Mouse (Mus musculus) limb, embryonic 12.5 days (tissue): ENCODE results near the gene Ankrd44. TPM values are rescaled to one million over a fixed set of nuclear protein-coding genes. Genes with fewer than 3 reads are reported as not detected.
A peak's percentile ranks its signal among the peaks of the same experiment; 100 is the strongest.
"Not testable (repeated sequence)": the region's sequence is repeated elsewhere in the genome, so short reads cannot be mapped to it uniquely, and the experiment has no call there.

Source experiments
- ATAC-seq: fragments of 200-750 bp; cut with Nextera tagmentation; 2 replicates; pipeline ENCODE4 v1.8.0; 2017; ENCODE audit warnings: low read depth, moderate TSS enrichment; ENCODE audit not compliant: insufficient number of reproducible peaks, insufficient read depth, low FRiP score, low TSS enrichment
- H3K27ac ChIP-seq: fragments of 300-500 bp; sonication (generic); 2 replicates; pipeline ENCODE4 v1.5.1; 2016; ENCODE audit warnings: mild to moderate bottlenecking, moderate library complexity
- H3K27me3 ChIP-seq: fragments of 300-500 bp; sonication (generic); 2 replicates; pipeline ENCODE4 v1.6.1; 2016; ENCODE audit warnings: mild to moderate bottlenecking, moderate library complexity
- H3K36me3 ChIP-seq: fragments of 300-500 bp; sonication (generic); 2 replicates; pipeline ENCODE4 v1.6.1; 2016; ENCODE audit warnings: mild to moderate bottlenecking, moderate library complexity
- H3K4me1 ChIP-seq: fragments of 300-500 bp; sonication (generic); replicated peaks from 2 replicates; pipeline ENCODE4 v1.6.1; 2016
- H3K4me2 ChIP-seq: fragments of 300-500 bp; sonication (generic); 2 replicates; pipeline ENCODE4 v1.6.1; 2016; ENCODE audit warnings: mild to moderate bottlenecking, moderate library complexity
- H3K4me3 ChIP-seq: fragments of 300-500 bp; sonication (generic); replicated peaks from 2 replicates; pipeline ENCODE4 v1.5.1; 2016; ENCODE audit warnings: mild to moderate bottlenecking
- H3K9ac ChIP-seq: fragments of 300-500 bp; sonication (generic); replicated peaks from 2 replicates; pipeline ENCODE4 v1.6.1; 2016; ENCODE audit warnings: mild to moderate bottlenecking, moderate library complexity
- H3K9me3 ChIP-seq: fragments of 300-500 bp; sonication (generic); 2 replicates; pipeline ENCODE4 v1.6.1; 2016; ENCODE audit warnings: mild to moderate bottlenecking, moderate library complexity
- WGBS: fragments of 180-500 bp; shearing (Covaris S2); methylation state at CpG from one replicate; pipeline ENCODE4 v1.1.7; 2016; 5-methylcytosine and 5-hydroxymethylcytosine counted together
- polyA plus RNA-seq: library from polyadenylated mRNA; unstranded; fragments of >200 nt; fragmentation: Nextera tagmentation; extraction: Ambion mirVana; gene quantifications from 2 replicates; pipeline ENCODE4 v1.2.1, GENCODE M21; 2016

Ankrd44 gene
- polyA plus RNA-seq = 21.6 and 22.2 TPM in 2 replicates

GRCm38 (mm10) chr1:54925971-54926771 lies at the start of gene Ankrd44:
TSS of gene Ankrd44 (minus strand) at chr1:54926387.
- Histone ChIP-seq H3K9me3 (no peaks in the 10 kb centered on the region), H3K4me3 (peak within 1 kb of the TSS; percentile 81), H3K4me2 (peak within 1 kb of the TSS; percentile 84), H3K4me1 (peaks cover 40% of the 10 kb centered on the region), H3K36me3 (no peaks in the 10 kb centered on the region), H3K9ac (peak within 1 kb of the TSS; percentile 89), H3K27ac (peak within 1 kb of the TSS; percentile 94), H3K27me3 (peaks cover 5% of the 10 kb centered on the region; the same call in 1 of the 2 replicates)
- under 1% methylated on average over 94 of the region's 94 CpGs for WGBS
- peak; percentile 84 for ATAC-seq

GRCm38 (mm10) chr1:54971687-54972404 lies 45.7 kb upstream of the Ankrd44 start:
- Histone ChIP-seq H3K36me3 (no peaks in the 10 kb centered on the region), H3K4me1 (peaks cover 20% of the 10 kb centered on the region), H3K4me3 (no peak overlapping the region), H3K4me2 (peak overlapping the region; percentile 23; the same call in 1 of the 2 replicates), H3K27me3 (no peaks in the 10 kb centered on the region), H3K27ac (peak overlapping the region; percentile 79), H3K9me3 (no peaks in the 10 kb centered on the region), H3K9ac (no peak overlapping the region)
- 40% methylated on average over 5 of the region's 5 CpGs for WGBS
- ATAC-seq = 0 out of 2 replicates have a peak, but pooled peaks have one; percentile 32

GRCm38 (mm10) chr1:54966858-54967257 lies 40.7 kb upstream of the Ankrd44 start:
- H3K36me3 ChIP-seq = no peaks in the 10 kb centered on the region
- H3K4me3 ChIP-seq = no peak overlapping the region
- no peaks in the 10 kb centered on the region for H3K27me3 ChIP-seq
- ATAC-seq = no peak
- WGBS = 91% methylated on average over 3 of the region's 3 CpGs
- H3K27ac ChIP-seq = no peak overlapping the region
- no peak overlapping the region for H3K4me2 ChIP-seq
- H3K9me3 ChIP-seq = no peaks in the 10 kb centered on the region
- peaks cover 25% of the 10 kb centered on the region for H3K4me1 ChIP-seq
- H3K9ac ChIP-seq = no peak overlapping the region

GRCm38 (mm10) chr1:54965159-54965995 lies 39.2 kb upstream of the Ankrd44 start:
- no peak overlapping the region for H3K4me3 ChIP-seq
- peaks cover 22% of the 10 kb centered on the region for H3K4me1 ChIP-seq
- 0 out of 2 replicates have a peak overlapping the region, but pooled peaks have one; percentile 42 for H3K27ac ChIP-seq
- ATAC-seq = peak; percentile 50; the same call in 1 of the 2 replicates
- H3K9me3 ChIP-seq = no peaks in the 10 kb centered on the region
- H3K9ac ChIP-seq = no peak overlapping the region
- 51% methylated on average over 11 of the region's 11 CpGs for WGBS
- H3K27me3 ChIP-seq = no peaks in the 10 kb centered on the region
- no peaks in the 10 kb centered on the region for H3K36me3 ChIP-seq
- H3K4me2 ChIP-seq = no peak overlapping the region

GRCm38 (mm10) chr1:54961724-54962123 lies 35.5 kb upstream of the Ankrd44 start:
- no peak overlapping the region for H3K27ac ChIP-seq
- 71% methylated on average over 9 of the region's 9 CpGs for WGBS
- ATAC-seq = no peak
- H3K9me3 ChIP-seq = no peaks in the 10 kb centered on the region
- H3K4me1 ChIP-seq = peaks cover 21% of the 10 kb centered on the region
- no peak overlapping the region for H3K4me3 ChIP-seq
- H3K27me3 ChIP-seq = no peaks in the 10 kb centered on the region
- H3K9ac ChIP-seq = no peak overlapping the region
- H3K4me2 ChIP-seq = no peak overlapping the region
- no peaks in the 10 kb centered on the region for H3K36me3 ChIP-seq

- Histone ChIP-seq H3K4me1 (peaks cover 17% of the 10 kb centered on the region), H3K4me3 (no peak overlapping the region), H3K9me3 (no peaks in the 10 kb centered on the region), H3K36me3 (no peaks in the 10 kb centered on the region), H3K9ac (no peak overlapping the region), H3K27me3 (no peaks in the 10 kb centered on the region), H3K4me2 (no peak overlapping the region), H3K27ac (peak overlapping the region; percentile 56; the same call in 1 of the 2 replicates)
- no peak for ATAC-seq
- WGBS = 30% methylated on average over 9 of the region's 9 CpGs
Observed at GRCm38 (mm10) chr1:54960613-54961165, 34.5 kb upstream of the Ankrd44 start.

- no peaks in the 10 kb centered on the region for H3K9me3 ChIP-seq
- H3K9ac ChIP-seq = no peak overlapping the region
- H3K4me2 ChIP-seq = no peak overlapping the region
- peaks cover 10% of the 10 kb centered on the region for H3K4me1 ChIP-seq
- WGBS = 69% methylated on average over 3 of the region's 3 CpGs
- H3K27ac ChIP-seq = no peak overlapping the region
- no peak for ATAC-seq
- H3K36me3 ChIP-seq = no peaks in the 10 kb centered on the region
- no peak overlapping the region for H3K4me3 ChIP-seq
- no peaks in the 10 kb centered on the region for H3K27me3 ChIP-seq
Observed at GRCm38 (mm10) chr1:54958525-54958924, 32.3 kb upstream of the Ankrd44 start.

- WGBS = 88% methylated on average over 14 of the region's 14 CpGs
- H3K27me3 ChIP-seq, ATAC-seq, H3K4me3 ChIP-seq, H3K27ac ChIP-seq, H3K36me3 ChIP-seq, H3K9me3 ChIP-seq, H3K9ac ChIP-seq, H3K4me2 ChIP-seq: not testable (repeated sequence)
- H3K4me1 ChIP-seq = peaks cover 15% of the 10 kb centered on the region
Observed at GRCm38 (mm10) chr1:54956995-54957394, 30.8 kb upstream of the Ankrd44 start.

GRCm38 (mm10) chr1:54954856-54955255 lies 28.7 kb upstream of the Ankrd44 start:
- no peak overlapping the region for H3K9ac ChIP-seq
- ATAC-seq = no peak
- H3K4me2 ChIP-seq = no peak overlapping the region
- no peaks in the 10 kb centered on the region for H3K9me3 ChIP-seq
- WGBS = 77% methylated on average over 4 of the region's 4 CpGs
- no peaks in the 10 kb centered on the region for H3K36me3 ChIP-seq
- H3K27ac ChIP-seq = no peak overlapping the region
- no peaks in the 10 kb centered on the region for H3K27me3 ChIP-seq
- 0 out of 2 replicates have a peak, but pooled peaks cover 6% of the 10 kb centered on the region for H3K4me1 ChIP-seq
- no peak overlapping the region for H3K4me3 ChIP-seq

- WGBS = 56% methylated on average over 3 of the region's 3 CpGs
- H3K4me2 ChIP-seq = no peak overlapping the region
- no peaks in the 10 kb centered on the region for H3K4me1 ChIP-seq
- H3K9me3 ChIP-seq = no peaks in the 10 kb centered on the region
- no peak overlapping the region for H3K27ac ChIP-seq
- no peak overlapping the region for H3K4me3 ChIP-seq
- no peak overlapping the region for H3K9ac ChIP-seq
- ATAC-seq = no peak
- no peaks in the 10 kb centered on the region for H3K27me3 ChIP-seq
- no peaks in the 10 kb centered on the region for H3K36me3 ChIP-seq
Observed at GRCm38 (mm10) chr1:54944648-54945047, 18.5 kb upstream of the Ankrd44 start.
